Mouse (Mus musculus) lung, postnatal 0 days (tissue): ENCODE data around the gene Ndufb10. TPM values are rescaled to one million over a fixed set of nuclear protein-coding genes. Genes with fewer than 3 reads are reported as not detected.
A peak's percentile ranks its signal among the peaks of the same experiment; 100 is the strongest.

ENCODE experiments used
- ATAC-seq: fragments of 200-750 bp; cut with Nextera tagmentation; 2 replicates; pipeline ENCODE4 v1.8.0; 2017; ENCODE audit warnings: moderate library complexity
- DNase-seq: peaks from one replicate; pipeline ENCODE4 v3.0.0-alpha.2; 2016; ENCODE audit warnings: low spot score
- H3K27ac ChIP-seq: fragments of 300-500 bp; sonication (generic); 2 replicates; pipeline ENCODE4 v1.5.1; 2014; ENCODE audit warnings: antibody characterized with exemption, mild to moderate bottlenecking, low read length, mixed read lengths
- H3K27me3 ChIP-seq: fragments of 300-500 bp; sonication (generic); replicated peaks from 2 replicates; pipeline ENCODE4 v1.6.1; 2014; ENCODE audit warnings: low read length, mixed read lengths; ENCODE audit not compliant: insufficient read depth
- H3K36me3 ChIP-seq: fragments of 300-500 bp; sonication (generic); 2 replicates; pipeline ENCODE4 v1.6.1; 2014; ENCODE audit warnings: low read length, mixed read lengths; ENCODE audit not compliant: insufficient read depth
- H3K4me1 ChIP-seq: fragments of 300-500 bp; sonication (generic); 2 replicates; pipeline ENCODE4 v1.6.1; 2014; ENCODE audit warnings: antibody characterized with exemption, low read depth, low read length, mixed read lengths; ENCODE audit not compliant: insufficient read depth
- H3K4me2 ChIP-seq: fragments of 300-500 bp; sonication (generic); replicated peaks from 2 replicates; pipeline ENCODE4 v1.6.1; 2014; ENCODE audit warnings: low read depth, mild to moderate bottlenecking, low read length, moderate library complexity, mixed read lengths
- H3K4me3 ChIP-seq: fragments of 300-500 bp; sonication (generic); 2 replicates; pipeline ENCODE4 v1.5.1; 2014; ENCODE audit warnings: low read depth, low read length
- H3K9ac ChIP-seq: fragments of 300-500 bp; sonication (generic); replicated peaks from 2 replicates; pipeline ENCODE4 v1.6.1; 2014; ENCODE audit warnings: low read depth, mild to moderate bottlenecking
- H3K9me3 ChIP-seq: fragments of 300-500 bp; sonication (generic); 2 replicates; pipeline ENCODE4 v1.6.1; 2016; ENCODE audit warnings: low read length, mixed read lengths
- CTCF ChIP-seq: IDR thresholded peaks from 2 replicates; pipeline ENCODE4 v1.5.1; 2016; ENCODE audit warnings: antibody characterized with exemption, mild to moderate bottlenecking
- EP300 ChIP-seq: IDR thresholded peaks from 2 replicates; pipeline ENCODE4 v1.6.1; 2016; ENCODE audit warnings: antibody characterized with exemption, mild to moderate bottlenecking, control low read depth
- WGBS: fragments of 180-500 bp; shearing (Covaris S2); extraction: QIAGEN DNeasy Blood & Tissue Kit; methylation state at CpG from one replicate; pipeline ENCODE4 v1.1.7; 2014; 5-methylcytosine and 5-hydroxymethylcytosine counted together
- polyA plus RNA-seq: library from polyadenylated mRNA; unstranded; fragments of >200 nt; fragmentation: Nextera tagmentation; extraction: Ambion mirVana; gene quantifications from 2 replicates; pipeline ENCODE4 v1.2.1, GENCODE M21; 2015

Ndufb10 gene
- polyA plus RNA-seq, 1 experiment from 2014 or later, result 206 TPM

GRCm38 (mm10) chr17:24729067-24729466 lies 4.8 kb upstream of the Ndufb10 start:
- no peak overlapping the region for H3K27ac ChIP-seq
- no peaks in the 10 kb centered on the region for H3K9me3 ChIP-seq
- TF ChIP-seq CTCF, result no peak
- TF ChIP-seq EP300, result no peak
- no peak for ATAC-seq
- WGBS, result 60% methylated on average over 6 of the region's 6 CpGs
- no peak overlapping the region for H3K4me3 ChIP-seq
- no peak for DNase-seq
- H3K4me1 ChIP-seq, result no peaks in the 10 kb centered on the region
- H3K9ac ChIP-seq, result no peak overlapping the region
- no peaks in the 10 kb centered on the region for H3K36me3 ChIP-seq
- no peak overlapping the region for H3K4me2 ChIP-seq
- H3K27me3 ChIP-seq, result no peaks in the 10 kb centered on the region

DNA sequence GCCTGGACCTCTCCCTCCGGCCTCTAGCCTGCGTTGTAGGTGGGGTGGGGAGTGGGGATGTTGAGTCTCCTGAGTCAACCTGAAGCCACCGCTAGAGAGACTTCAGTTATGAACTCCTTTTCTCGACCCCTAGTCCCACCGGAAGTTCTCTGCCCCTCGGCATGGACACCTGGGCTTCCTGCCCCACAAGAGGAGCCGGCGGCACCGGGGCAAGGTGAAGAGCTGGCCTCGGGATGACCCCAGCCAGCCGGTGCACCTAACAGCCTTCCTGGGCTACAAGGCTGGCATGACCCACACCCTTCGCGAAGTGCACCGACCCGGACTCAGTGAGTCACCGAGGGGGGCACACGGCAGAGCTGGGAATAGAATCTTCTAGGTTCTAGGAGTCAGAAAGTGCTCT lies 3.9 kb upstream of the Ndufb10 start:
- no peaks in the 10 kb centered on the region for H3K27me3 ChIP-seq
- H3K4me1 ChIP-seq, result peaks cover 5% of the 10 kb centered on the region; the same call in 1 of the 2 replicates
- no peak for TF ChIP-seq EP300
- TF ChIP-seq CTCF, result no peak
- 60% methylated on average over 17 of the region's 17 CpGs for WGBS
- no peak overlapping the region for H3K4me3 ChIP-seq
- ATAC-seq (no peak), DNase-seq (no peak)
- H3K36me3 ChIP-seq, result no peaks in the 10 kb centered on the region
- no peak overlapping the region for H3K9ac ChIP-seq
- H3K27ac ChIP-seq, result no peak overlapping the region
- no peaks in the 10 kb centered on the region for H3K9me3 ChIP-seq
- no peak overlapping the region for H3K4me2 ChIP-seq

GRCm38 (mm10) chr17:24727618-24728017 lies 3.3 kb upstream of the Ndufb10 start, which contains the start of gene Rpl3l:
Gene Rpl3l, plus strand, starts transcription at chr17:24727820.
- H3K36me3 ChIP-seq, result no peaks in the 10 kb centered on the region
- ATAC-seq, result no peak
- no peak within 1 kb of the TSS for H3K9ac ChIP-seq
- no peak within 1 kb of the TSS for H3K27ac ChIP-seq
- peaks cover 7% of the 10 kb centered on the region; the same call in 1 of the 2 replicates for H3K4me1 ChIP-seq
- WGBS, result 57% methylated on average over 2 of the region's 2 CpGs
- DNase-seq, result no peak
- no peak within 1 kb of the TSS for H3K4me2 ChIP-seq
- H3K4me3 ChIP-seq, result no peak within 1 kb of the TSS
- TF ChIP-seq EP300 (no peak), CTCF (no peak)
- H3K27me3 ChIP-seq, result no peaks in the 10 kb centered on the region
- no peaks in the 10 kb centered on the region for H3K9me3 ChIP-seq

DNA sequence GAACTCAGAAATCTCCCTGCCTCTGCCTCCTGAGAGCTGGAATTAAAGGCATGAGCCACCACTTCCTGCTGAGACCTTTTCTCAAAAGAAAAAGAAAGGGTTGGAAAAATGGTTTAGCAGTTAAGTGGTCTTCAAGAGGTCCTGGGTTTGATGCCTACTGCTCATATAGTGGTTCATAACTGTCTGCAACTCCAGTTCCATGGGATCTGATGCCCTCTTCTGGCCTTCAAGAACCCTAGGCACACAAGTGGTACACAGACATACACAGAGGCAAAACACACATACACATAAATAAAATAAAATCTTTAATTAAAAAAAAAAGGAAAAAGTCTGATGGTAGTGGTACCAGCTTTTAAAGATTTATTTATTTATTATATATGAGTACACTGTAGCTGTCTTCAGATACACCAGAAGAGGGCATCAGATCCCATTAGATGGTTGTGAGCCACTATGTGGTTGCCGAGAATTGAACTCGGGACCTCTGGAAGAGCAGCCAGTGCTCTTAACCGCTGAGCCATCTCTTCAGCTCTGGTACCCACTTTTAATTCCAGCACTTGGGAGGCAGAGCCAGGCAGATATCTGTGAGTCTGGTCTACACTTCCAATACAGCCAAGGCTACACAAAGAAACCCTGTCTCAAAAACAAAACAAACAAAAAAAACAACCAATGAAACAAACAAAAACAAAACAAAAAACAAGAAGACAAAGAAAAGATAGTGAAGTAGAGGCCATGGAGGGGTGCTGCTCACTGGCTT lies 1.5 kb upstream of the Ndufb10 start:
- H3K4me1 ChIP-seq, result peaks cover 7% of the 10 kb centered on the region; the same call in 1 of the 2 replicates
- H3K4me2 ChIP-seq, result no peak overlapping the region
- WGBS, result 71% methylated on average over 3 of the region's 3 CpGs
- no peak overlapping the region for H3K27ac ChIP-seq
- no peak for ATAC-seq
- H3K27me3 ChIP-seq, result no peaks in the 10 kb centered on the region
- peaks cover 11% of the 10 kb centered on the region; the same call in 1 of the 2 replicates for H3K36me3 ChIP-seq
- TF ChIP-seq CTCF, result no peak
- no peak for TF ChIP-seq EP300
- DNase-seq, result no peak
- H3K9me3 ChIP-seq, result no peaks in the 10 kb centered on the region
- no peak overlapping the region for H3K4me3 ChIP-seq
- no peak overlapping the region for H3K9ac ChIP-seq

DNA sequence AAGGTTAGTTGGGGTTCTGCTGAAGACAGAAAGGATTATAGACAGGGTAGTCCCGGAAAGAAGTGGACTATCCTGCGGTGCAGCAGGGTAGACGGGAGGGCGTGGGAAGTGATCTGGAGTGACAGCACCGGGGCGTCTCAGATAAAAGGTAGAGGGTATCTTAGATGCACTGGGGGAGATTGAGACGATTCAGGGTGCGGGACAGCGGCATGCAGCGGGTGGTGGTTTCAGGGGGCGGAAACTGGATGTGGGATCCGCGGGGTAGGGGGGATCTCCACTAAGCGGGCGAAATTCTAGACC lies 447 bp downstream of the Ndufb10 start:
- Histone ChIP-seq H3K27ac (peak overlapping the region; percentile 86), H3K9me3 (no peaks in the 10 kb centered on the region), H3K4me3 (peak overlapping the region; percentile 62), H3K36me3 (peaks cover 11% of the 10 kb centered on the region; the same call in 1 of the 2 replicates), H3K4me2 (peak overlapping the region; percentile 91), H3K4me1 (peaks cover 9% of the 10 kb centered on the region; the same call in 1 of the 2 replicates), H3K9ac (peak overlapping the region; percentile 92), H3K27me3 (no peaks in the 10 kb centered on the region)
- WGBS, result 0% methylated on average over 15 of the region's 15 CpGs
- DNase-seq, result peak; percentile 25
- no peak for ATAC-seq
- TF ChIP-seq CTCF, result no peak
- no peak for TF ChIP-seq EP300

- Histone ChIP-seq H3K27me3 (no peaks in the 10 kb centered on the region), H3K4me3 (peak overlapping the region; percentile 62), H3K4me1 (peaks cover 10% of the 10 kb centered on the region; the same call in 1 of the 2 replicates), H3K4me2 (peak overlapping the region; percentile 91), H3K9me3 (no peaks in the 10 kb centered on the region), H3K27ac (peak overlapping the region; percentile 86), H3K9ac (peak overlapping the region; percentile 92), H3K36me3 (peaks cover 11% of the 10 kb centered on the region; the same call in 1 of the 2 replicates)
- 3% methylated on average over 12 of the region's 12 CpGs for WGBS
- ATAC-seq (no peak), DNase-seq (no peak)
- no peak for TF ChIP-seq EP300
- no peak for TF ChIP-seq CTCF
These were observed 977 bp downstream of the Ndufb10 start for GRCm38 (mm10) chr17:24723122-24723880.
